Mouse (Mus musculus) MEL (cell line): ENCODE measurements around the gene Bphl. TPM values are rescaled to one million over a fixed set of nuclear protein-coding genes. Genes with fewer than 3 reads are reported as not detected.
A peak's percentile ranks its signal among the peaks of the same experiment; 100 is the strongest.

ENCODE experiments used
- DNase-seq: peaks from one replicate; pipeline ENCODE4 v3.0.0; 2011; ENCODE audit warnings: low read depth, low spot score
- H3K27ac ChIP-seq: 2 replicates; pipeline ENCODE4 v1.5.1; 2012; ENCODE audit warnings: low read depth, mild to moderate bottlenecking, control low read depth, low read length, moderate library complexity; ENCODE audit not compliant: control insufficient read depth
- H3K27me3 ChIP-seq, 2 experiments: fragments of 150-350 bp in 1 of 2; sonication (generic) in 1 of 2; 2 replicates each; pipeline ENCODE4 v1.6.1; 2012; ENCODE audit warnings: low read length in 2 of 2, mild to moderate bottlenecking in 2 of 2, improper control_type of control experiment in 1 of 2, moderate library complexity in 1 of 2; ENCODE audit not compliant: insufficient read depth in 2 of 2, control insufficient read depth in 1 of 2
- H3K36me3 ChIP-seq, 2 experiments: 2 replicates each; pipeline ENCODE4 v1.6.1; 2012 to 2014; ENCODE audit warnings: low read length in 2 of 2, improper control_type of control experiment in 1 of 2, inconsistent platforms in 1 of 2, mild to moderate bottlenecking in 1 of 2; ENCODE audit not compliant: insufficient read depth in 2 of 2, control insufficient read depth in 1 of 2
- H3K4me1 ChIP-seq, 2 experiments: fragments of 150-350 bp in 1 of 2; sonication (generic) in 1 of 2; 2 replicates each; pipeline ENCODE4 v1.6.1; 2012; ENCODE audit warnings: low read length in 2 of 2, improper control_type of control experiment in 1 of 2, mild to moderate bottlenecking in 1 of 2; ENCODE audit not compliant: insufficient read depth in 2 of 2, control insufficient read depth in 1 of 2
- H3K4me3 ChIP-seq, 2 experiments: fragments of 150-350 bp in 1 of 2; sonication (generic) in 1 of 2; 2 replicates each; pipeline ENCODE4 v1.5.1; 2012; ENCODE audit warnings: low read depth in 2 of 2, low read length in 2 of 2, mild to moderate bottlenecking in 2 of 2, moderate library complexity in 2 of 2, control low read depth in 1 of 2, improper control_type of control experiment in 1 of 2; ENCODE audit not compliant: control insufficient read depth in 1 of 2, insufficient read depth in 1 of 2
- H3K79me2 ChIP-seq: 2 replicates; pipeline ENCODE4 v1.6.1; 2012; ENCODE audit warnings: mild to moderate bottlenecking, low read length, moderate library complexity; ENCODE audit not compliant: control insufficient read depth, poor library complexity, insufficient read depth
- H3K9ac ChIP-seq: 2 replicates; pipeline ENCODE4 v1.6.1; 2012; ENCODE audit warnings: low read depth, mild to moderate bottlenecking, control low read depth, low read length, moderate library complexity; ENCODE audit not compliant: control insufficient read depth, poor library complexity, severe bottlenecking
- H3K9me3 ChIP-seq: fragments of 150-350 bp; sonication (generic); replicated peaks from 2 replicates; pipeline ENCODE4 v1.6.1; 2012; ENCODE audit warnings: mild to moderate bottlenecking, low read length, improper control_type of control experiment, moderate library complexity; ENCODE audit not compliant: insufficient read depth
- BHLHE40 ChIP-seq: IDR thresholded peaks from 2 replicates; pipeline ENCODE4 v1.6.1; 2012; ENCODE audit warnings: low read depth, mild to moderate bottlenecking, inconsistent platforms, low read length, improper control_type of control experiment, borderline replicate concordance
- CHD1 ChIP-seq: IDR thresholded peaks from 2 replicates; pipeline ENCODE4 v1.6.1; 2012; ENCODE audit warnings: low read depth, mild to moderate bottlenecking, inconsistent platforms, low read length, improper control_type of control experiment
- CHD2 ChIP-seq: IDR thresholded peaks from 2 replicates; pipeline ENCODE4 v1.6.1; 2011; ENCODE audit warnings: low read length, improper control_type of control experiment
- E2F4 ChIP-seq: IDR thresholded peaks from 2 replicates; pipeline ENCODE4 v1.6.1; 2011; ENCODE audit warnings: low read depth, low read length, improper control_type of control experiment, borderline replicate concordance
- ETS1 ChIP-seq: IDR thresholded peaks from 2 replicates; pipeline ENCODE4 v1.6.1; 2012; ENCODE audit warnings: low read depth, mild to moderate bottlenecking, inconsistent platforms, low read length, improper control_type of control experiment, moderate library complexity
- HCFC1 ChIP-seq: IDR thresholded peaks from 2 replicates; pipeline ENCODE4 v1.6.1; 2012; ENCODE audit warnings: low read depth, mild to moderate bottlenecking, inconsistent platforms, low read length, improper control_type of control experiment, moderate library complexity
- MAFK ChIP-seq: IDR thresholded peaks from 2 replicates; pipeline ENCODE4 v1.6.1; 2011; ENCODE audit warnings: low read depth, mild to moderate bottlenecking, low read length, improper control_type of control experiment, borderline replicate concordance
- MAX ChIP-seq: IDR thresholded peaks from 2 replicates; pipeline ENCODE4 v1.6.1; 2011; ENCODE audit warnings: low read length, improper control_type of control experiment
- MXI1 ChIP-seq: IDR thresholded peaks from 2 replicates; pipeline ENCODE4 v1.6.1; 2011; ENCODE audit warnings: mild to moderate bottlenecking, low read depth, low read length, improper control_type of control experiment
- NELFE ChIP-seq: IDR thresholded peaks from 2 replicates; pipeline ENCODE4 v1.6.1; 2011; ENCODE audit warnings: low read depth, low read length, improper control_type of control experiment
- NRF1 ChIP-seq: IDR thresholded peaks from 2 replicates; pipeline ENCODE4 v1.6.1; 2014; ENCODE audit warnings: low read depth, mild to moderate bottlenecking, inconsistent platforms, low read length, improper control_type of control experiment, moderate library complexity; ENCODE audit not compliant: poor library complexity, insufficient read depth, severe bottlenecking
- POLR2A ChIP-seq, 2 experiments: IDR thresholded peaks; 2 replicates each; pipeline ENCODE4 v1.6.1; 2011 to 2012; ENCODE audit warnings: low read length in 2 of 2, mild to moderate bottlenecking in 2 of 2, control low read depth in 1 of 2, improper control_type of control experiment in 1 of 2, low read depth in 1 of 2, moderate library complexity in 1 of 2; ENCODE audit not compliant: control insufficient read depth in 1 of 2, insufficient read depth in 1 of 2, poor library complexity in 1 of 2
- POLR2AphosphoS5 ChIP-seq: IDR thresholded peaks from 2 replicates; pipeline ENCODE4 v1.6.1; 2012; ENCODE audit warnings: low read depth, borderline replicate concordance, mild to moderate bottlenecking, inconsistent platforms, low read length, moderate library complexity, mixed read lengths
- SIN3A ChIP-seq: IDR thresholded peaks from 2 replicates; pipeline ENCODE4 v1.6.1; 2012; ENCODE audit warnings: low read length, improper control_type of control experiment, inconsistent platforms
- SMC3 ChIP-seq: IDR thresholded peaks from 2 replicates; pipeline ENCODE4 v1.6.1; 2011; ENCODE audit warnings: low read depth, low read length, improper control_type of control experiment
- TAL1 ChIP-seq: IDR thresholded peaks from 2 replicates; pipeline ENCODE4 v1.6.1; 2012; ENCODE audit warnings: mild to moderate bottlenecking, inconsistent platforms, low read length, moderate library complexity, mixed read lengths
- UBTF ChIP-seq: IDR thresholded peaks from 2 replicates; pipeline ENCODE4 v1.6.1; 2012; ENCODE audit warnings: low read depth, mild to moderate bottlenecking, inconsistent platforms, low read length, improper control_type of control experiment, moderate library complexity, borderline replicate concordance; ENCODE audit not compliant: insufficient read depth
- USF1 ChIP-seq: IDR thresholded peaks from 2 replicates; pipeline ENCODE4 v1.6.1; 2014; ENCODE audit warnings: low read depth, mild to moderate bottlenecking, inconsistent platforms, low read length, improper control_type of control experiment, moderate library complexity
- ZC3H11A ChIP-seq: IDR thresholded peaks from 2 replicates; pipeline ENCODE4 v1.6.1; 2012; ENCODE audit warnings: low read depth, mild to moderate bottlenecking, inconsistent platforms, low read length, improper control_type of control experiment
- ZMIZ1 ChIP-seq: IDR thresholded peaks from 2 replicates; pipeline ENCODE4 v1.6.1; 2012; ENCODE audit warnings: low read depth, mild to moderate bottlenecking, inconsistent platforms, low read length, improper control_type of control experiment, moderate library complexity
- polyA plus RNA-seq, 2 experiments: library from polyadenylated mRNA; stranded (reverse) in 1 of 2; unstranded in 1 of 2; fragments of >175 nt in 1 of 2; fragments of >200 nt in 1 of 2; gene quantifications; 2 replicates each; pipeline versions ENCODE4 v1.2.1 to v1.2.4; 2012; ENCODE audit warnings: low replicate concordance in 2 of 2, low read depth in 1 of 2; ENCODE audit not compliant: insufficient read length in 2 of 2, insufficient read depth in 1 of 2, missing spikeins in 1 of 2
- total RNA-seq: library from RNA; depleted of rRNA; stranded (reverse); fragments of 300-350 nt; gene quantifications from 2 replicates; pipeline ENCODE4 v1.2.3, GENCODE M21; 2012

The Bphl gene
- total and polyA plus RNA-seq, 3 experiments, result 6.5 to 7.7 TPM; not detected in 1

DNA sequence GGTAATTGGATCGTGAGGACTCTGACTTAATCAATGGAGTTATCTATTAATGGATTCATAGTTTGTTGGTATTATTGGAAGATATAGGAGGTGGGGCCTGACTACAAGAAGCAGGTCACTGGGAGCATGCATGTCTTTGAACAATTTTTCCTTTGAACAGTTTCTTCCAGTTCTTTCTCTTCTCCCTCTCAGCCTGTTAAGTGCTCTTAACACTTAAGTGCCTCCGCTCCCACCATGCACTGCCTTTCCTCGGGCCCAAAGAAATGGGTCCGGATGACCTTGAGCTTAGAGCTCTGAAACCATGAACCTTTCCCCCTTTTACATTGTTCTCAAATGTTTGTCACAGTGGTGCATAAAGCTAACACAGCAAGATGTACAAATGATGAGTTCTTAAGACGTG, 671 bp upstream of the Bphl start:
- peak; percentile 9 for DNase-seq
- peaks cover 0 to 11% of the 10 kb centered on the region in 2 experiments; a peak in 1 of 4 replicates for H3K4me1 ChIP-seq
- H3K27ac ChIP-seq, result no peak overlapping the region
- no peaks in the 10 kb centered on the region for H3K9me3 ChIP-seq
- peaks cover 5% of the 10 kb centered on the region for H3K79me2 ChIP-seq
- no peaks in the 10 kb centered on the region; a peak in 1 of 4 replicates for H3K36me3 ChIP-seq
- no peak overlapping the region for H3K9ac ChIP-seq
- no peak overlapping the region for H3K4me3 ChIP-seq
- H3K27me3 ChIP-seq, result no peaks in the 10 kb centered on the region
- TF ChIP-seq BHLHE40 (no peak), POLR2A (IDR thresholded peaks at IDR 0.05; ENCODE audit: control insufficient read depth in 1 of 2, insufficient read depth in 1 of 2, low read depth in 1 of 2, low read length in 2 of 2, poor library complexity in 1 of 2) (no peak), ZMIZ1 (no peak), UBTF (no peak), SMC3 (no peak), NRF1 (no peak), ETS1 (no peak), HCFC1 (no peak), POLR2AphosphoS5 (no peak), E2F4 (no peak), MAFK (no peak), USF1 (no peak), NELFE (no peak), MAX (no peak), SIN3A (no peak)

DNA sequence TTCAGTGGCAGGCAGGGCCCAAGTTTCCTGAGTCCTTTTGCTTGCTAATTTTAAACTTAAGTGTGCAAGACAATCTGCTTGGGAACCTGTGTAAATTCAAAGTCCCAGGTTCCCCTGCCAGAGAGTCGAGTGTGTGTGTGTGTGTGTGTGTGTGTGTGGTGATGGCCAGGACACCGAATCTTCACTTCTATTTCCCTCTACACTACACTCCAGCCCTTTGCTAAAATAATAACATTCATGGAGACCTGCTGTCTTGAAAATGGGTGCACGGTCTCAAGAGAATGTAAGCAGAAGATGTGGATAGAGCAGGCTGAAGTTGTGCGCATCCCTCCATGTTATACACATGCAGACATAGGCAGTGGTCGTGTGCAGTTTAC, 647 bp downstream of the Bphl start:
- Histone ChIP-seq H3K4me3 (peak overlapping the region; percentile 77 to 86), H3K27ac (peak overlapping the region; percentile 5), H3K4me1 (peaks cover 0 to 11% of the 10 kb centered on the region in 2 experiments; a peak in 1 of 4 replicates), H3K36me3 (no peaks in the 10 kb centered on the region; a peak in 1 of 4 replicates), H3K27me3 (no peaks in the 10 kb centered on the region), H3K9ac (peak overlapping the region; percentile 87), H3K79me2 (peaks cover 5% of the 10 kb centered on the region), H3K9me3 (no peaks in the 10 kb centered on the region)
- DNase-seq, result no peak
- TF ChIP-seq SIN3A, result no peak; the same call in 1 of the 2 replicates
- TF ChIP-seq TAL1, result no peak
- TF ChIP-seq MXI1, result no peak
- TF ChIP-seq ZMIZ1, result no peak
- TF ChIP-seq CHD2, result no peak
- 0 out of 2 replicates have a peak, but pooled peaks have one; percentile 59 for TF ChIP-seq CHD1
- no peak for TF ChIP-seq ZC3H11A
